Mouse (Mus musculus) lung, postnatal 0 days (tissue): ENCODE results near the gene Poldip2.

Experiments
- CTCF ChIP-seq: IDR thresholded peaks from 2 replicates; pipeline ENCODE4 v1.5.1; 2016; ENCODE audit warnings: antibody characterized with exemption, mild to moderate bottlenecking
- EP300 ChIP-seq: IDR thresholded peaks from 2 replicates; pipeline ENCODE4 v1.6.1; 2016; ENCODE audit warnings: antibody characterized with exemption, mild to moderate bottlenecking, control low read depth

DNA sequence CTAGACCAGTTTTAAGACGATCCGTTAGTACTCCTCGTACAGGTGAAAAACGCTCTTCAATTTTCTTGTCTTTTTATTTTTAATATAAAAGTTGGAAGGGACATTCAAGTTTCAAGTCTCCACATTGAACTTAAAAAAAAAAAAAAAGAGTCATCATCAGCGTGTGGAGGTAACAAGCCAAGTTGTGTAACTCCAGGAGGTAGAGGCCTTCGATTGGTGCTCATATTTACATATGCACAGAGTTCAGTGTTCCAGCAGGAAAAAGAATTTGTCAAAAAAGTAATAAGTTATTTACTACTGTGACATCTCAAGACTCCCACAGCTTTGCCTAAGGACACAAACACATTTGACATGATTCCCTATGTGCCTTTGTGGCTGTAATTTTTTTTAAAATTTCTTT, 55.6 kb downstream of the Poldip2 start:
- TF ChIP-seq CTCF (no peak), EP300 (no peak)
